In the genomic region with DNA sequence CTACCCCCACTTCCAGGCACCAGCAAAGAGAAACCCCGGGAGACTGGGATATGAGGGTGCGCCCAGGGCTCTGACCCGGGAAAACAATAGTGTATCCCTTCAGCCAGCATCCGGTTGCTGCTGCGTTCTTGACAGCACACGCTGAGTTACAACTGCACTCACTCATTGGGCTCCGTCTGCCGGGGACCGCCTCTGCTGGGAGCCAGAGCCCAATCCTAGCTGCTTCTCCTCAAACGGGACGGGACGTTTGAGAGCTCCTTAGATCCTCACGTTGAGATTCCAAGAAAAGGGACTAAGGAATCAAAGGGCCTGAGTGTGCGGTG, we compare ENCODE assay signal across 7 mouse cellular contexts. TPM values are rescaled to one million over a fixed set of nuclear protein-coding genes. Genes with fewer than 3 reads are reported as not detected.
DNase-seq lines count a peak whose midpoint lies in the region; ATAC-seq and TF ChIP-seq lines count a peak whose summit lies in the region.

No protein-coding gene starts in this region.

- no peaks in the 10 kb centered on the region for H3K27me3 ChIP-seq in hindbrain, postnatal 0 days (ENCODE audit: insufficient read depth, low read length)

- peak overlapping the region; percentile 45 for H3K9ac ChIP-seq in hindbrain, postnatal 0 days (replicated peaks; ENCODE audit: low read length)

- peak overlapping the region; percentile 87 for H3K27ac ChIP-seq in gastrocnemius, adult 2 months
- peak overlapping the region; percentile 75 for H3K27ac ChIP-seq in hindbrain, postnatal 0 days
- H3K27ac ChIP-seq in macrophage: peak overlapping the region; percentile 41

- peak overlapping the region; percentile 64 for H3K4me3 ChIP-seq in gastrocnemius, adult 2 months
- peak overlapping the region; percentile 56 for H3K4me3 ChIP-seq in hindbrain, postnatal 0 days (ENCODE audit: low read length)
- peak overlapping the region; percentile 45 for H3K4me3 ChIP-seq in macrophage (ENCODE audit: inconsistent target)

- peak overlapping the region; percentile 91 for H3K4me2 ChIP-seq in hindbrain, postnatal 0 days (ENCODE audit: low read depth, low read length)

- H3K9me3 ChIP-seq in hindbrain, postnatal 0 days (ENCODE audit: low read length): no peaks in the 10 kb centered on the region

- H3K79me2 ChIP-seq in macrophage (ENCODE audit: inconsistent target): no peaks in the 10 kb centered on the region

- intact Hi-C loops in gastrocnemius, adult 2 months (cut with DNase I): no loop called here
- intact Hi-C loops in left cerebral cortex, postnatal 10 days (cut with DNase I): no loop called here

- TF ChIP-seq CTCF in gastrocnemius, adult 2 months (IDR thresholded peaks at IDR 0.05): no peak
- TF ChIP-seq CTCF in hindbrain, postnatal 0 days (IDR thresholded peaks at IDR 0.05; ENCODE audit: low read depth): no peak

- no peaks in the 10 kb centered on the region for H3K36me3 ChIP-seq in hindbrain, postnatal 0 days (ENCODE audit: insufficient read depth, low read length)
- no peaks in the 10 kb centered on the region for H3K36me3 ChIP-seq in macrophage (ENCODE audit: inconsistent target)

- DNase-seq in adrenal gland, adult 18-20 months (ENCODE audit: low spot score in 2 of 2): peak; percentile 43 to 48
- DNase-seq in cerebellum, postnatal 14 days: peak; percentile 56 to 62
- peak; percentile 81 for DNase-seq in gastrocnemius, adult 2 months
- DNase-seq in hindbrain, postnatal 0 days (ENCODE audit: low spot score): peak; percentile 63
- DNase-seq in left cerebral cortex, postnatal 10 days (ENCODE audit: extremely low spot score in 1 of 2, low spot score in 2 of 2): peak; percentile 16 to 77
- DNase-seq in right cerebral cortex, postnatal 14 days: peak; percentile 48

- WGBS in hindbrain, postnatal 0 days: under 1% methylated on average over 14 of the region's 14 CpGs
- WGBS in macrophage (ENCODE audit: missing documents): 1% methylated on average over 14 of the region's 14 CpGs

- H3K4me1 ChIP-seq in hindbrain, postnatal 0 days (ENCODE audit: insufficient read depth, low read length): peaks cover 12% of the 10 kb centered on the region

- ATAC-seq in hindbrain, postnatal 0 days: peak; percentile 64

RNA-seq across cellular contexts. Expression of a gene that starts 0.5 kb away (rescaled TPM):
- over 10,000 TPM in 1 of 2 experiments, 1,000 to 10,000 TPM in 1; 1,926 to 12,846 TPM for total RNA-seq in adrenal gland, adult 18-20 months (2021)
- total RNA-seq in gastrocnemius, adult 2 months (2021): 10 to 100 TPM; 10.9 to 33.9 TPM
- 57.9 and 67.3 TPM in 2 replicates for total RNA-seq in hindbrain, postnatal 0 days (2014; rRNA removed)
- polyA plus RNA-seq in hindbrain, postnatal 0 days (2015; fragmentation: Nextera tagmentation; extraction: Ambion mirVana): 11.7 and 13.2 TPM in 2 replicates
- 100 to 1,000 TPM; 126 to 130 TPM for total RNA-seq in left cerebral cortex, postnatal 10 days (2021)
- 1 to 10 TPM in 5 of 26 experiments, under 1 TPM in 10, not detected in 11; 0.08 to 7.7 (median 0.45) TPM for total RNA-seq in macrophage (2018; cell fraction: chromatin; rRNA removed)
- total RNA-seq in macrophage (2018; cell fraction: cytosol; rRNA removed): 10 to 100 TPM in 7 of 26 experiments, 1 to 10 TPM in 19; 2.9 to 17.5 (median 7.5) TPM
- total RNA-seq in macrophage (2018; cell fraction: nucleus; rRNA removed): 10 to 100 TPM in 3 of 26 experiments, 1 to 10 TPM in 23; 1.1 to 16.3 (median 3.6) TPM
- polyA plus RNA-seq in macrophage (2018): 1.8 to 4.9 TPM (median 4.4 TPM) in 3 replicates

Comparison
In these comparisons a context has a peak if more than half of its experiments do, and no peak if none do; other contexts are left out.
1. Peak in every context shown above with its lines: DNase-seq, ATAC-seq, H3K4me3 ChIP-seq and H3K27ac ChIP-seq.
2. RNA of a gene that starts 0.5 kb away (total RNA-seq): 1,926 to 12,846 TPM in adrenal gland, adult 18-20 months; 126 to 130 TPM in left cerebral cortex, postnatal 10 days, 57.9 to 67.3 TPM in hindbrain, postnatal 0 days and 10.9 to 33.9 TPM in gastrocnemius, adult 2 months; every median in the first group is over 10 times any median in the second.